Mouse (Mus musculus) lung, postnatal 4 days (tissue): ENCODE measurements around the gene Eif2ak2.

ENCODE experiments used
- DNase-seq, 2 experiments: peaks; one replicate each; pipeline ENCODE4 v3.0.0; 2021

Gene Eif2ak2

GRCm38 (mm10) chr17:78882401-78883112, at the start of gene Eif2ak2:
Gene Eif2ak2 (minus strand): TSS chr17:78882573.
- peak; percentile 90 to 91 for DNase-seq

- no peak for DNase-seq
Measured at GRCm38 (mm10) chr17:78917696-78918095, 35.3 kb upstream of the Eif2ak2 start.

GRCm38 (mm10) chr17:78916899-78917298, 34.5 kb upstream of the Eif2ak2 start:
- DNase-seq, result no peak

GRCm38 (mm10) chr17:78916369-78916813, 34.0 kb upstream of the Eif2ak2 start, which contains the start of gene Cebpzos:
Gene Cebpzos (plus strand): TSS chr17:78916500.
- peak; percentile 89 to 92 for DNase-seq

- no peak for DNase-seq
Measured at GRCm38 (mm10) chr17:78915772-78916171, 33.4 kb upstream of the Eif2ak2 start.

GRCm38 (mm10) chr17:78913921-78914320, 31.5 kb upstream of the Eif2ak2 start:
- no peak for DNase-seq

- DNase-seq, result peak; percentile 26 to 38
Measured at GRCm38 (mm10) chr17:78912861-78913281, 30.5 kb upstream of the Eif2ak2 start.

- DNase-seq, result no peak
Measured at GRCm38 (mm10) chr17:78909374-78909773, 27.0 kb upstream of the Eif2ak2 start.

- no peak for DNase-seq
Measured at GRCm38 (mm10) chr17:78906892-78907291, 24.5 kb upstream of the Eif2ak2 start, which contains the start of gene Sult6b1. Gene Sult6b1 (minus strand): TSS chr17:78906992.

- DNase-seq, result no peak
Measured at GRCm38 (mm10) chr17:78903158-78903557, 20.8 kb upstream of the Eif2ak2 start.

- peak; percentile 55 to 70 for DNase-seq
Measured at GRCm38 (mm10) chr17:78895394-78895793, 13.0 kb upstream of the Eif2ak2 start.

- no peak for DNase-seq
Measured at GRCm38 (mm10) chr17:78894991-78895390, 12.6 kb upstream of the Eif2ak2 start.

- DNase-seq, result no peak
Measured at GRCm38 (mm10) chr17:78891020-78891419, 8.6 kb upstream of the Eif2ak2 start.

- no peak for DNase-seq
Measured at GRCm38 (mm10) chr17:78889184-78889583, 6.8 kb upstream of the Eif2ak2 start.

- no peak for DNase-seq
Measured at GRCm38 (mm10) chr17:78888554-78888953, 6.2 kb upstream of the Eif2ak2 start.

- DNase-seq, result no peak
Measured at GRCm38 (mm10) chr17:78885286-78886065, 3.1 kb upstream of the Eif2ak2 start.

GRCm38 (mm10) chr17:78883291-78883690, 918 bp upstream of the Eif2ak2 start:
- no peak for DNase-seq

GRCm38 (mm10) chr17:78881878-78882304, 482 bp downstream of the Eif2ak2 start:
- peak in 1 of 2 experiments; percentile 25 for DNase-seq

GRCm38 (mm10) chr17:78873886-78874285, 8.5 kb downstream of the Eif2ak2 start:
- DNase-seq, result no peak

GRCm38 (mm10) chr17:78856243-78856642, 26.1 kb downstream of the Eif2ak2 start:
- no peak for DNase-seq

GRCm38 (mm10) chr17:78842271-78842928, 40.0 kb downstream of the Eif2ak2 start:
- DNase-seq, result no peak

GRCm38 (mm10) chr17:78836056-78836455, 46.3 kb downstream of the Eif2ak2 start:
- DNase-seq, result no peak
